Mouse (Mus musculus): ENCODE results near the gene Spon1.

The Spon1 gene

GRCm38 (mm10) chr7:113765667-113766497 is at the start of gene Spon1:
Gene Spon1 (plus strand): TSS chr7:113765998.
- peak; percentile 74 to 81 for DNase-seq

- no peak for DNase-seq
These were observed 43.8 kb upstream of the Spon1 start for GRCm38 (mm10) chr7:113721994-113722393.

- no peak for DNase-seq
These were observed 41.9 kb upstream of the Spon1 start for GRCm38 (mm10) chr7:113723905-113724304.

- DNase-seq, result no peak
These were observed 37.6 kb upstream of the Spon1 start for GRCm38 (mm10) chr7:113727999-113728713.

GRCm38 (mm10) chr7:113728926-113729325 is 36.9 kb upstream of the Spon1 start:
- no peak for DNase-seq

- DNase-seq, result no peak
These were observed 35.2 kb upstream of the Spon1 start for GRCm38 (mm10) chr7:113730406-113731247.

GRCm38 (mm10) chr7:113737790-113738362 is 27.9 kb upstream of the Spon1 start:
- DNase-seq, result no peak

- DNase-seq, result no peak
These were observed 26.6 kb upstream of the Spon1 start for GRCm38 (mm10) chr7:113739181-113739580.

GRCm38 (mm10) chr7:113742644-113743043 is 23.2 kb upstream of the Spon1 start:
- no peak for DNase-seq

- no peak for DNase-seq
These were observed 21.8 kb upstream of the Spon1 start for GRCm38 (mm10) chr7:113743982-113744381.

- DNase-seq, result no peak
These were observed 9.2 kb upstream of the Spon1 start for GRCm38 (mm10) chr7:113756616-113757015.

- peak; percentile 60 to 77 for DNase-seq
These were observed 6.6 kb upstream of the Spon1 start for GRCm38 (mm10) chr7:113759212-113759611.

GRCm38 (mm10) chr7:113765133-113765532 is 665 bp upstream of the Spon1 start:
- DNase-seq, result no peak

GRCm38 (mm10) chr7:113766498-113766941 is 722 bp downstream of the Spon1 start:
- peak; percentile 53 to 66 for DNase-seq

- no peak for DNase-seq
These were observed 1.7 kb downstream of the Spon1 start for GRCm38 (mm10) chr7:113767546-113767945.

GRCm38 (mm10) chr7:113768174-113768935 is 2.6 kb downstream of the Spon1 start:
- no peak for DNase-seq

GRCm38 (mm10) chr7:113769281-113769680 is 3.5 kb downstream of the Spon1 start:
- no peak for DNase-seq

- no peak for DNase-seq
These were observed 6.3 kb downstream of the Spon1 start for GRCm38 (mm10) chr7:113772135-113772534.

- no peak for DNase-seq
These were observed 7.6 kb downstream of the Spon1 start for GRCm38 (mm10) chr7:113773436-113773835.

GRCm38 (mm10) chr7:113774039-113774438 is 8.2 kb downstream of the Spon1 start:
- DNase-seq, result peak; percentile 71 to 77

- DNase-seq, result peak; percentile 20 to 43
These were observed 9.1 kb downstream of the Spon1 start for GRCm38 (mm10) chr7:113774906-113775305.

GRCm38 (mm10) chr7:113778546-113778945 is 12.7 kb downstream of the Spon1 start:
- DNase-seq, result no peak
